Mouse (Mus musculus): ENCODE results near the gene Lama4. TPM values are rescaled to one million over a fixed set of nuclear protein-coding genes. Genes with fewer than 3 reads are reported as not detected.
A peak's percentile ranks its signal among the peaks of the same experiment; 100 is the strongest.

The Lama4 gene
- total RNA-seq, 2 experiments from 2014 or later, result 55.3 to 59.2 TPM

- DNase-seq (ENCODE audit: low spot score in 2 of 2), result no peak
Measured at GRCm38 (mm10) chr10:38993632-38994424, 28.5 kb downstream of the Lama4 start.

- no peak for DNase-seq (ENCODE audit: low spot score in 2 of 2)
Measured at GRCm38 (mm10) chr10:38994719-38995450, 29.6 kb downstream of the Lama4 start.

- DNase-seq (ENCODE audit: low spot score in 2 of 2), result no peak
Measured at GRCm38 (mm10) chr10:38995896-38996295, 30.6 kb downstream of the Lama4 start.

GRCm38 (mm10) chr10:39000951-39001350 is 35.6 kb downstream of the Lama4 start:
- DNase-seq (ENCODE audit: low spot score in 2 of 2), result peak in 1 of 2 experiments; percentile 28

GRCm38 (mm10) chr10:39002521-39002920 is 37.2 kb downstream of the Lama4 start:
- DNase-seq (ENCODE audit: low spot score in 2 of 2), result no peak

- DNase-seq (ENCODE audit: low spot score in 2 of 2), result no peak
Measured at GRCm38 (mm10) chr10:39003520-39003919, 38.2 kb downstream of the Lama4 start.

GRCm38 (mm10) chr10:39005494-39005893 is 40.2 kb downstream of the Lama4 start:
- no peak for DNase-seq (ENCODE audit: low spot score in 2 of 2)

- DNase-seq (ENCODE audit: low spot score in 2 of 2), result no peak
Measured at GRCm38 (mm10) chr10:39006433-39007105, 41.3 kb downstream of the Lama4 start.

- DNase-seq (ENCODE audit: low spot score in 2 of 2), result no peak
Measured at GRCm38 (mm10) chr10:39014836-39015235, 49.5 kb downstream of the Lama4 start.

- DNase-seq (ENCODE audit: low spot score in 2 of 2), result no peak
Measured at GRCm38 (mm10) chr10:39017986-39018385, 52.7 kb downstream of the Lama4 start.

GRCm38 (mm10) chr10:39018635-39019034 is 53.3 kb downstream of the Lama4 start:
- DNase-seq (ENCODE audit: low spot score in 2 of 2), result no peak

- DNase-seq (ENCODE audit: low spot score in 2 of 2), result no peak
Measured at GRCm38 (mm10) chr10:39023618-39024256, 58.4 kb downstream of the Lama4 start.

GRCm38 (mm10) chr10:39026529-39026928 is 61.2 kb downstream of the Lama4 start:
- no peak for DNase-seq (ENCODE audit: low spot score in 2 of 2)

GRCm38 (mm10) chr10:39027058-39027457 is 61.7 kb downstream of the Lama4 start:
- DNase-seq (ENCODE audit: low spot score in 2 of 2), result no peak

- DNase-seq (ENCODE audit: low spot score in 2 of 2), result no peak
Measured at GRCm38 (mm10) chr10:39028403-39028802, 63.1 kb downstream of the Lama4 start.

GRCm38 (mm10) chr10:39029297-39030147 is 64.2 kb downstream of the Lama4 start:
- no peak for DNase-seq (ENCODE audit: low spot score in 2 of 2)

- no peak for DNase-seq (ENCODE audit: low spot score in 2 of 2)
Measured at GRCm38 (mm10) chr10:39030148-39030685, 64.9 kb downstream of the Lama4 start.

- no peak for DNase-seq (ENCODE audit: low spot score in 2 of 2)
Measured at GRCm38 (mm10) chr10:39039564-39039963, 74.2 kb downstream of the Lama4 start.

GRCm38 (mm10) chr10:39040026-39040425 is 74.7 kb downstream of the Lama4 start:
- no peak for DNase-seq (ENCODE audit: low spot score in 2 of 2)

- no peak for DNase-seq (ENCODE audit: low spot score in 2 of 2)
Measured at GRCm38 (mm10) chr10:39044476-39044995, 79.2 kb downstream of the Lama4 start.
